Mouse (Mus musculus) lung, embryonic 14.5 days (tissue): ENCODE measurements at regions not wholly inside any gene's neighbourhood (a gene's known extent, or its start where the extent isn't known, plus 50 kb on each side); places are given as distances from the start of the nearest gene placed in this dataset.
A peak's percentile ranks its signal among the peaks of the same experiment; 100 is the strongest.

Experiments
- ATAC-seq: fragments of 200-750 bp; cut with Nextera tagmentation; 2 replicates; pipeline ENCODE4 v1.8.0; 2017; ENCODE audit warnings: mild to moderate bottlenecking, moderate TSS enrichment, moderate library complexity; ENCODE audit not compliant: insufficient read depth
- DNase-seq: peaks from one replicate; pipeline ENCODE4 v3.0.0-alpha.2; 2015
- H3K27ac ChIP-seq: fragments of 300-500 bp; sonication (generic); 2 replicates; pipeline ENCODE4 v1.5.1; 2014; ENCODE audit warnings: low read depth, mild to moderate bottlenecking, moderate library complexity
- H3K27me3 ChIP-seq: fragments of 300-500 bp; sonication (generic); 2 replicates; pipeline ENCODE4 v1.6.1; 2014; ENCODE audit warnings: low read length, control low read depth; ENCODE audit not compliant: insufficient read depth
- H3K36me3 ChIP-seq: fragments of 300-500 bp; sonication (generic); 2 replicates; pipeline ENCODE4 v1.6.1; 2014; ENCODE audit warnings: control low read depth; ENCODE audit not compliant: insufficient read depth
- H3K4me1 ChIP-seq: fragments of 300-500 bp; sonication (generic); 2 replicates; pipeline ENCODE4 v1.6.1; 2014; ENCODE audit warnings: antibody characterized with exemption, control low read depth; ENCODE audit not compliant: insufficient read depth
- H3K4me2 ChIP-seq: fragments of 300-500 bp; sonication (generic); 2 replicates; pipeline ENCODE4 v1.6.1; 2014; ENCODE audit warnings: mild to moderate bottlenecking
- H3K4me3 ChIP-seq: fragments of 300-500 bp; sonication (generic); 2 replicates; pipeline ENCODE4 v1.5.1; 2014; ENCODE audit warnings: low read depth, low read length
- H3K9ac ChIP-seq: fragments of 300-500 bp; sonication (generic); 2 replicates; pipeline ENCODE4 v1.6.1; 2014
- H3K9me3 ChIP-seq: fragments of 300-500 bp; sonication (generic); 2 replicates; pipeline ENCODE4 v1.6.1; 2016; ENCODE audit warnings: low read depth, low read length, control low read depth
- CTCF ChIP-seq: IDR thresholded peaks from 2 replicates; pipeline ENCODE4 v1.5.1; 2016; ENCODE audit warnings: antibody characterized with exemption, low read depth
- WGBS: fragments of 180-500 bp; shearing (Covaris S2); extraction: QIAGEN DNeasy Blood & Tissue Kit; methylation state at CpG from one replicate; pipeline ENCODE4 v1.1.7; 2014; 5-methylcytosine and 5-hydroxymethylcytosine counted together

GRCm38 (mm10) chr6:53233777-53234176, 53.3 kb upstream of the Creb5 start:
- Histone ChIP-seq H3K36me3 (no peaks in the 10 kb centered on the region), H3K27ac (no peak overlapping the region), H3K4me1 (no peaks in the 10 kb centered on the region), H3K9me3 (no peaks in the 10 kb centered on the region), H3K4me2 (no peak overlapping the region), H3K9ac (no peak overlapping the region), H3K4me3 (no peak overlapping the region), H3K27me3 (no peaks in the 10 kb centered on the region)
- 51% methylated on average over 4 of the region's 4 CpGs for WGBS
- no peak for TF ChIP-seq CTCF
- DNase-seq (no peak), ATAC-seq (no peak)

DNA sequence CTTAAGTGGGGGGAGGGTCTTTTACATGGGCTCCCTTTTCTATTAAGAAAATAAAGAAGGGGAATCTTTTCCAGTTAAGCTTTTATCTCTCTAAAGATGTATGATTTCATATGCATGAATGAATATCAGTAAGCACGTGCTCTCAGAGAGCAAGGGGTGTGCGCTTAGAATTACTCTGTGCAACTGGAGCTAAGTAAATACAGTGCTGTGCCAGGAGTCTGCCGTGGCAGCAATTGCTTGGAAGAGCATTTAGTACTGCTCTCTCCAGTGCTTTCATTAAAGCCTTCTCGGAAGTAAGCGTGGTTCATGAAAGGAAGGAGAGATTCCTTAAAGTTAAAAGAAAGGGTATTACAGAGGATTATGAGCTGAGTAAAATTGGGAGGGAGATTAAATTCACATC, 54.5 kb upstream of the Creb5 start:
- Histone ChIP-seq H3K4me1 (no peaks in the 10 kb centered on the region), H3K9me3 (no peaks in the 10 kb centered on the region), H3K9ac (no peak overlapping the region), H3K27ac (no peak overlapping the region), H3K36me3 (no peaks in the 10 kb centered on the region), H3K27me3 (no peaks in the 10 kb centered on the region), H3K4me3 (no peak overlapping the region), H3K4me2 (no peak overlapping the region)
- no peak for TF ChIP-seq CTCF
- ATAC-seq, result no peak
- 35% methylated on average over 5 of the region's 5 CpGs for WGBS
- peak; percentile 57 for DNase-seq

DNA sequence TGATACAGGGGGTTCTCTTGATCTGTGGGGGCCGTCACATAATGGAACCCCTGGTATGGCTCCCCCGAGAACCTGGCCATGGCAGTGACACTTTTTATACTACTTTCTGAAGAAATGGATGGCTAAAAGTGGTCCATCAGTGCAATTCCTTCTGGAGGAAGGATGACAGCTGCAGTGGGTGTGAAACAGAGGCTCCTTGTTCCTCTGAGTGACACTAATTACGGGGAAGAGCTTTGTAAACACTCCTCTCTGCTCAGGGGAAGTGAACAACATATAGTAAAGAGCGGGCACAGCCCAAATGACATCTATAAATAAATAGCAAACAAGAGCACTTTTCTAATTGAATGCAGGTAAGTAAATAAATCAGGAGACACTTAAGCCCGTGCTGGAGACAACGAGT, 57.7 kb upstream of the Creb5 start:
- Histone ChIP-seq H3K4me2 (no peak overlapping the region), H3K27me3 (no peaks in the 10 kb centered on the region), H3K4me1 (no peaks in the 10 kb centered on the region), H3K36me3 (no peaks in the 10 kb centered on the region), H3K4me3 (no peak overlapping the region), H3K9me3 (no peaks in the 10 kb centered on the region), H3K9ac (no peak overlapping the region), H3K27ac (no peak overlapping the region)
- 32% methylated on average over 6 of the region's 6 CpGs for WGBS
- no peak for TF ChIP-seq CTCF
- ATAC-seq, result no peak
- DNase-seq, result no peak

- H3K4me3 ChIP-seq, result no peak overlapping the region
- TF ChIP-seq CTCF, result no peak
- H3K36me3 ChIP-seq, result no peaks in the 10 kb centered on the region
- no peaks in the 10 kb centered on the region for H3K9me3 ChIP-seq
- no peak overlapping the region for H3K9ac ChIP-seq
- no peak overlapping the region for H3K27ac ChIP-seq
- H3K4me1 ChIP-seq, result no peaks in the 10 kb centered on the region
- WGBS, result 53% methylated on average over 8 of the region's 8 CpGs
- no peak for ATAC-seq
- no peaks in the 10 kb centered on the region for H3K27me3 ChIP-seq
- no peak overlapping the region for H3K4me2 ChIP-seq
- no peak for DNase-seq
Measured at GRCm38 (mm10) chr6:53222104-53222503, 65.0 kb upstream of the Creb5 start.

DNA sequence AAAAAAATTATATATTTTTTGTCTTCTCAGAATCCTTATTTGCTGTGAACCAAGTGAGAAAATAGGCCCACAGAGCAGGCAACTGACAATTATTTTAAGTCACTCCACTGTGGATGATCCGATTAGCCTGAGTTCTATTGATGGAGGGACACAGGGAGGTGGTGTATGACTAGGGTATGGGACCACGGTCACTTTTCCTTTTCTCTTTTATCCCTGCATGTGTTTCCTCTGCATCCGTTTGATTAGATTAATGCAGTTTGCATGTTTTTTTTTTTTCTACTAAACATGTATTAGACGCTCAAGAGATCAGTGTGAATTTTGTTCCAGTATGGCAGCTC, 65.4 kb upstream of the Creb5 start:
- no peaks in the 10 kb centered on the region for H3K9me3 ChIP-seq
- no peak for ATAC-seq
- H3K4me3 ChIP-seq, result no peak overlapping the region
- no peaks in the 10 kb centered on the region for H3K27me3 ChIP-seq
- TF ChIP-seq CTCF, result no peak
- H3K4me1 ChIP-seq, result no peaks in the 10 kb centered on the region
- no peak for DNase-seq
- no peaks in the 10 kb centered on the region for H3K36me3 ChIP-seq
- no peak overlapping the region for H3K9ac ChIP-seq
- H3K27ac ChIP-seq, result no peak overlapping the region
- no peak overlapping the region for H3K4me2 ChIP-seq
- 77% methylated on average over 4 of the region's 4 CpGs for WGBS

DNA sequence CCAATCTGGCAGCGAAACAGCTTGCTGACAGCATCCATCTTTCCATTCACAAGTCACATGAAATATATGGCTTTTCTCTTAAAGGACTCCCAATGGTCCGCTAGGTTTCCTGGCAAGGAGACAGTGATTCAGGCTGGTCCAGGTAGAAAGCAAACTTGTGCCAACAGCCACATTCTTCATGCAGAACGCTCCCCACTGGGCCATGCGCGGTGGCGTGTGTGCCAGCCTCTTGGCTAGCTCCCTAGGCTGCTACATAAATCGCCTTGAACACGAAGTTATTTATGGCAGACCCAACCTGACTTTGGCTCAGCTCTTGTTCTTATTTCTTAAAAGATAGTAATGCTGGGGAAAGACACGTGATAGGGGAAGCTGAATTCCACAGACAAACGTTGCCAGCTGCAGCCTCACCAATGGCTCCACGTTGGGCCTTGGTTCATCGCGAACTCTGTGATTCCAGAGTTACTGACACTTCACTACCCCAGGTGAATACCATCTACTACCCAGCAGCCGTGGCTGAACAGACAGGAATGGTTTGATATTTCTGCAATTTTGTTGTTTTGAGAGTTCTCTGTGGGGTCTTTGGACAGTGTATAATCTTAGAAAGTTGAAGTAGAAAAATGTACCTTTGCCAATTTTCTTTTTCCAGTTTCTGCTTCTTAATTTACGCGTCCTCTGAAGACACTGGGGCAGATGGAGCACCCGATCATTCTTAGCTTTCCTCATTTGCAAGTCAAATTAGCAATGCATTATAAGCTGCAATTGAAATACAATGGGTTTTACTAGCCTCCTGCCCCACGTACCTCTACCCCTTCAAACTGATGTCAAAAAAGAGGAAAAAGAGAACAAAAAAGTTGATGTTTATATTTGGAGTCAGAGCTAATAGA, 66.0 kb upstream of the Creb5 start:
- Histone ChIP-seq H3K4me1 (no peaks in the 10 kb centered on the region), H3K4me3 (no peak overlapping the region), H3K27ac (no peak overlapping the region), H3K9me3 (no peaks in the 10 kb centered on the region), H3K9ac (no peak overlapping the region), H3K27me3 (no peaks in the 10 kb centered on the region), H3K4me2 (no peak overlapping the region), H3K36me3 (no peaks in the 10 kb centered on the region)
- TF ChIP-seq CTCF, result no peak
- no peak for ATAC-seq
- WGBS, result 80% methylated on average over 18 of the region's 18 CpGs
- no peak for DNase-seq

DNA sequence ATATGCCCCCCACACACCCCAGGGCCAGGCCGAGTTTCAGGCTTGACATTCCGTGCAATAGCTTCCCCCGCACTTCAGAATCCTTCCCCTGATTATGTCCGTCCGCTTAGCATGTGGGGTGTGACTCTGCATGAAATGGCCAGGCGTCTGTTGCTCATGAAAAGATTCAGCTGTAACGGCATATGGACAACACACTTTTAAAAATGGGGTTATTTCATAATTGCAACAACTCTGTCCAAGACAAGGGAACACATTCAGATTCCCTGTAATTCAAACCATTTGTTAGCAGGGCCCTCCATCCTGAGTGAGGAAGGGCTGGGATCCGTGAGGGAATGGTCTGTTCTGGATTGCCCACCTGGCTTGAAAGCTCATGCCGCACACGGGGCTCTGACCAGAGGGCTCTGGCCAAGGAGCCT, 68.2 kb upstream of the Creb5 start:
- no peak overlapping the region for H3K27ac ChIP-seq
- H3K9me3 ChIP-seq, result no peaks in the 10 kb centered on the region
- ATAC-seq, result peak; percentile 62; the same call in 1 of the 2 replicates
- no peak overlapping the region for H3K4me2 ChIP-seq
- TF ChIP-seq CTCF, result no peak
- H3K9ac ChIP-seq, result no peak overlapping the region
- no peaks in the 10 kb centered on the region for H3K4me1 ChIP-seq
- peak; percentile 59 for DNase-seq
- H3K27me3 ChIP-seq, result no peaks in the 10 kb centered on the region
- no peak overlapping the region for H3K4me3 ChIP-seq
- 50% methylated on average over 10 of the region's 10 CpGs for WGBS
- no peaks in the 10 kb centered on the region for H3K36me3 ChIP-seq
